Comparison of ENCODE assay signal across 12 mouse cellular contexts in genomic region chr7:130708940-130709339, GRCm38 (mm10).
A peak's percentile ranks its signal among the peaks of the same experiment; 100 is the strongest.
DNase-seq lines count a peak whose midpoint lies in the region; ATAC-seq and TF ChIP-seq lines count a peak whose summit lies in the region.
"Had no signal": no experiment of that assay in that cellular context is flagged by ENCODE, and none has a peak within 500 bp of the region (broad histone marks: within the 10 kb centered on the region; RNA-seq: fewer than 3 reads in every experiment).

No protein-coding gene starts in this region.

- H3K9ac ChIP-seq in midbrain, embryonic 14.5 days (replicated peaks; ENCODE audit: low read length): no peak overlapping the region
- no peak overlapping the region for H3K9ac ChIP-seq in kidney, postnatal 0 days (ENCODE audit: low read depth, low read length)
- H3K9ac ChIP-seq in stomach, embryonic 15.5 days: no peak overlapping the region
- H3K9ac ChIP-seq in forebrain, postnatal 0 days: no peak overlapping the region

- intact Hi-C loops in gastrocnemius, adult 2 months (cut with DNase I): no loop called here
- intact Hi-C loops in gastrocnemius, postnatal 36 days (cut with DNase I): no loop called here

- H3K36me3 ChIP-seq in midbrain, embryonic 10.5 days: no peaks in the 10 kb centered on the region; the same call in 1 of the 2 replicates
- H3K36me3 ChIP-seq in midbrain, embryonic 14.5 days (ENCODE audit: control insufficient read depth, insufficient read depth, low read length): no peaks in the 10 kb centered on the region
- no peaks in the 10 kb centered on the region for H3K36me3 ChIP-seq in kidney, postnatal 0 days (ENCODE audit: insufficient read depth, low read length)
- H3K36me3 ChIP-seq in stomach, embryonic 15.5 days: no peaks in the 10 kb centered on the region
- no peaks in the 10 kb centered on the region for H3K36me3 ChIP-seq in forebrain, postnatal 0 days (ENCODE audit: insufficient read depth)

- no peak for ATAC-seq in midbrain, embryonic 14.5 days (ENCODE audit: low FRiP score, low TSS enrichment)
- ATAC-seq in kidney, postnatal 0 days (replicated peaks; ENCODE audit: low FRiP score, low read depth): no peak
- peak; percentile 67 for ATAC-seq in stomach, embryonic 15.5 days (ENCODE audit: insufficient read depth, low FRiP score, low read depth)
- no peak for ATAC-seq in forebrain, postnatal 0 days
- ATAC-seq: forebrain, embryonic 14.5 days had no signal

- no peak for DNase-seq in gastrocnemius, adult 2 months
- DNase-seq in gastrocnemius, adult 8-10 months (ENCODE audit: low spot score in 2 of 2): no peak
- no peak for DNase-seq in midbrain, embryonic 10.5 days (ENCODE audit: low spot score)
- DNase-seq in midbrain, embryonic 14.5 days: no peak
- DNase-seq in kidney, postnatal 0 days (ENCODE audit: low spot score): peak; percentile 29
- no peak for DNase-seq in gastrocnemius, postnatal 36 days
- DNase-seq in forebrain, postnatal 0 days: no peak
- DNase-seq: adrenal gland, postnatal 36 days; cerebellum, adult 9-10 months had no signal

- H3K9me3 ChIP-seq in midbrain, embryonic 10.5 days (replicated peaks): no peaks in the 10 kb centered on the region
- no peaks in the 10 kb centered on the region for H3K9me3 ChIP-seq in midbrain, embryonic 14.5 days (ENCODE audit: control insufficient read depth, low read length)
- H3K9me3 ChIP-seq in kidney, postnatal 0 days (replicated peaks; ENCODE audit: low read length): no peaks in the 10 kb centered on the region
- no peaks in the 10 kb centered on the region for H3K9me3 ChIP-seq in stomach, embryonic 15.5 days
- H3K9me3 ChIP-seq in forebrain, postnatal 0 days (ENCODE audit: low read length): no peaks in the 10 kb centered on the region

- no peaks in the 10 kb centered on the region for H3K27me3 ChIP-seq in midbrain, embryonic 10.5 days (ENCODE audit: low read depth, poor library complexity, severe bottlenecking)
- H3K27me3 ChIP-seq in midbrain, embryonic 14.5 days (ENCODE audit: control insufficient read depth, insufficient read depth, low read length): no peaks in the 10 kb centered on the region
- H3K27me3 ChIP-seq in kidney, postnatal 0 days (ENCODE audit: insufficient read depth, low read length): no peaks in the 10 kb centered on the region
- H3K27me3 ChIP-seq in stomach, embryonic 15.5 days (replicated peaks): no peaks in the 10 kb centered on the region
- no peaks in the 10 kb centered on the region for H3K27me3 ChIP-seq in forebrain, postnatal 0 days (ENCODE audit: insufficient read depth, low read length)

- H3K4me1 ChIP-seq in midbrain, embryonic 10.5 days: peaks cover 42% of the 10 kb centered on the region
- H3K4me1 ChIP-seq in midbrain, embryonic 14.5 days (ENCODE audit: control insufficient read depth, insufficient read depth, low read length): peaks cover 35% of the 10 kb centered on the region
- peaks cover 21% of the 10 kb centered on the region for H3K4me1 ChIP-seq in kidney, postnatal 0 days (replicated peaks; ENCODE audit: insufficient read depth, low read length)
- H3K4me1 ChIP-seq in stomach, embryonic 15.5 days: peaks cover 21% of the 10 kb centered on the region; the same call in 1 of the 2 replicates
- peaks cover 7% of the 10 kb centered on the region; the same call in 1 of the 2 replicates for H3K4me1 ChIP-seq in forebrain, postnatal 0 days (ENCODE audit: insufficient read depth)

- TF ChIP-seq CTCF in gastrocnemius, adult 2 months (IDR thresholded peaks at IDR 0.05): no peak
- no peak for TF ChIP-seq CTCF in kidney, postnatal 0 days (IDR thresholded peaks at IDR 0.05; ENCODE audit: low read depth)
- TF ChIP-seq CTCF in forebrain, postnatal 0 days (IDR thresholded peaks at IDR 0.05; ENCODE audit: low read depth): no peak

- H3K4me2 ChIP-seq in midbrain, embryonic 14.5 days (ENCODE audit: low read length): no peak overlapping the region
- H3K4me2 ChIP-seq in kidney, postnatal 0 days (ENCODE audit: low read length): no peak overlapping the region
- H3K4me2 ChIP-seq in stomach, embryonic 15.5 days: peak overlapping the region; percentile 23
- H3K4me2 ChIP-seq in forebrain, postnatal 0 days (ENCODE audit: low read depth): no peak overlapping the region

- H3K4me3 ChIP-seq in gastrocnemius, adult 2 months: peak overlapping the region; percentile 24
- H3K4me3 ChIP-seq in midbrain, embryonic 10.5 days: no peak overlapping the region
- no peak overlapping the region for H3K4me3 ChIP-seq in midbrain, embryonic 14.5 days (replicated peaks; ENCODE audit: low read depth, low read length)
- no peak overlapping the region for H3K4me3 ChIP-seq in kidney, postnatal 0 days (replicated peaks; ENCODE audit: low read depth, low read length)
- H3K4me3 ChIP-seq in stomach, embryonic 15.5 days (replicated peaks): no peak overlapping the region
- H3K4me3 ChIP-seq in forebrain, postnatal 0 days (ENCODE audit: low read depth, low read length): no peak overlapping the region
- H3K4me3 ChIP-seq: myocyte had no signal

- H3K27ac ChIP-seq in gastrocnemius, adult 2 months: peak overlapping the region; percentile 69
- peak overlapping the region; percentile 52 for H3K27ac ChIP-seq in midbrain, embryonic 10.5 days (replicated peaks)
- no peak overlapping the region for H3K27ac ChIP-seq in midbrain, embryonic 14.5 days (replicated peaks; ENCODE audit: low read depth, low read length)
- H3K27ac ChIP-seq in kidney, postnatal 0 days: peak overlapping the region; percentile 48
- H3K27ac ChIP-seq in stomach, embryonic 15.5 days: peak overlapping the region; percentile 17
- no peak overlapping the region for H3K27ac ChIP-seq in forebrain, postnatal 0 days (ENCODE audit: low read depth, low read length)

- 74% methylated on average over 9 of the region's 9 CpGs for WGBS in midbrain, embryonic 10.5 days
- WGBS in midbrain, embryonic 14.5 days: 50% methylated on average over 9 of the region's 9 CpGs
- WGBS in kidney, postnatal 0 days: 20% methylated on average over 9 of the region's 9 CpGs
- WGBS in stomach, embryonic 15.5 days: 22% methylated on average over 9 of the region's 9 CpGs
- WGBS in forebrain, postnatal 0 days: 58% methylated on average over 9 of the region's 9 CpGs

Comparison
In these comparisons a context has a peak if more than half of its experiments do, and no peak if none do; other contexts are left out.
1. H3K27ac ChIP-seq: peak in gastrocnemius, adult 2 months (single experiment), midbrain, embryonic 10.5 days (single experiment), kidney, postnatal 0 days (single experiment) and stomach, embryonic 15.5 days (single experiment); none in midbrain, embryonic 14.5 days (single experiment) and forebrain, postnatal 0 days (single experiment).